Mouse (Mus musculus) myocyte (in vitro differentiated cells): ENCODE results near the gene Gipr. TPM values are rescaled to one million over a fixed set of nuclear protein-coding genes. Genes with fewer than 3 reads are reported as not detected.
"Not testable (repeated sequence)": the region's sequence is repeated elsewhere in the genome, so short reads cannot be mapped to it uniquely, and the experiment has no call there.

Source experiments
- H3K27me3 ChIP-seq: one replicate; pipeline ENCODE4 v1.6.1; 2011; ENCODE audit not compliant: control insufficient read depth, insufficient read depth, insufficient read length
- H3K36me3 ChIP-seq: one replicate; pipeline ENCODE4 v1.6.1; 2011; ENCODE audit not compliant: control insufficient read depth, insufficient read depth
- H3K4me2 ChIP-seq: one replicate; pipeline ENCODE4 v1.6.1; 2011; ENCODE audit warnings: low read depth, control low read depth
- H3K4me3 ChIP-seq: one replicate; pipeline ENCODE4 v1.5.1; 2011; ENCODE audit warnings: mild to moderate bottlenecking, control low read depth, moderate library complexity
- H3K79me2 ChIP-seq: one replicate; pipeline ENCODE4 v1.6.1; 2011; ENCODE audit not compliant: control insufficient read depth, insufficient read depth
- H3ac ChIP-seq: one replicate; pipeline ENCODE4 v1.6.1; 2011; ENCODE audit not compliant: control insufficient read depth, insufficient read length
- E2F4 ChIP-seq: IDR thresholded peaks from one replicate; pipeline ENCODE4 v1.6.1; 2011; ENCODE audit warnings: mild to moderate bottlenecking, control low read depth, moderate library complexity; ENCODE audit not compliant: insufficient read depth
- MAX ChIP-seq: IDR thresholded peaks from one replicate; pipeline ENCODE4 v1.6.1; 2011; ENCODE audit warnings: low read depth, mild to moderate bottlenecking, control low read depth
- MYOD1 ChIP-seq, 3 experiments: IDR thresholded peaks; one replicate each; pipeline ENCODE4 v1.6.1; 2011; ENCODE audit warnings: control low read depth in 2 of 3, low read depth in 2 of 3, mild to moderate bottlenecking in 2 of 3, moderate library complexity in 1 of 3; ENCODE audit not compliant: insufficient read length in 2 of 3, control insufficient read depth in 1 of 3
- MYOG ChIP-seq, 3 experiments: IDR thresholded peaks; one replicate each; pipeline ENCODE4 v1.6.1; 2011; ENCODE audit warnings: control low read depth in 2 of 3, low read depth in 2 of 3, mild to moderate bottlenecking in 2 of 3; ENCODE audit not compliant: insufficient read length in 2 of 3, control insufficient read depth in 1 of 3, insufficient read depth in 1 of 3
- POLR2A ChIP-seq: IDR thresholded peaks from one replicate; pipeline ENCODE4 v1.6.1; 2011; ENCODE audit warnings: low read depth, mild to moderate bottlenecking, control low read depth, moderate library complexity; ENCODE audit not compliant: insufficient read length
- POLR2AphosphoS2 ChIP-seq: IDR thresholded peaks from one replicate; pipeline ENCODE4 v1.6.1; 2011; ENCODE audit warnings: low read depth, control low read depth; ENCODE audit not compliant: insufficient read length
- REST ChIP-seq: IDR thresholded peaks from one replicate; pipeline ENCODE4 v1.6.1; 2011; ENCODE audit warnings: mild to moderate bottlenecking, control low read depth, moderate library complexity; ENCODE audit not compliant: insufficient read depth, insufficient read length
- SRF ChIP-seq: IDR thresholded peaks from one replicate; pipeline ENCODE4 v1.6.1; 2011; ENCODE audit warnings: low read depth; ENCODE audit not compliant: control insufficient read depth, insufficient read length
- TCF12 ChIP-seq: IDR thresholded peaks from one replicate; pipeline ENCODE4 v1.6.1; 2011; ENCODE audit warnings: mild to moderate bottlenecking, control low read depth; ENCODE audit not compliant: poor library complexity, insufficient read depth, severe bottlenecking
- TCF3 ChIP-seq: IDR thresholded peaks from one replicate; pipeline ENCODE4 v1.6.1; 2011; ENCODE audit warnings: low read depth, control low read depth; ENCODE audit not compliant: insufficient read length
- USF1 ChIP-seq: IDR thresholded peaks from one replicate; pipeline ENCODE4 v1.6.1; 2011; ENCODE audit warnings: low read depth, mild to moderate bottlenecking, control low read depth, moderate library complexity
- polyA plus RNA-seq: library from polyadenylated mRNA; unstranded; fragments of >200 nt; fragmentation: generic; extraction: Trizol; gene quantifications from one replicate; pipeline ENCODE4 v1.2.1, GENCODE M21; 2012; ENCODE audit warnings: missing spikeins

The Gipr gene
- polyA plus RNA-seq, 1 experiment, result 0.48 TPM

DNA sequence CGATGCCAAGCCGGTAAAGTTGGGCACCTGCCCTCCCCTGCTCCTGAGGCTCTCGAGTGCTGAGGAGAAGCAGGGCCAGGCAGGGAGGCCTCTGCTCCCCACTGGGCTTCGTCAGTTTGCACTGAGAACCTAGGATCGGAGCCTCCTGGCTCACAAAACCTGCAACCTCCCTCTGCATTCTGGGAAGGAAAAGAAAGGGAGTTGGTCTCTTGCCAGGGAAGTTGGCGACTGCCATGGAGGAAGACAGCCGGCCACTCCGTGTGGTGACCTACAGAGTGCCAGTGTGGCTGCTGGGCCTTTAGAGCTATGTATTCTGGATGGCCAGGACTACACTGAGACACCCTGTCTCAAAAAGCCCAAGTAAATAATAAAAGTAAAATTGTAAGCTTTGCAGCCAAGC, 11.1 kb downstream of the Gipr start:
- Histone ChIP-seq H3ac (no peak overlapping the region), H3K36me3 (peaks cover 6% of the 10 kb centered on the region), H3K27me3 (no peaks in the 10 kb centered on the region), H3K4me3 (no peak overlapping the region), H3K79me2 (peaks cover 17% of the 10 kb centered on the region), H3K4me2 (no peak overlapping the region)
- TF ChIP-seq MAX, result no peak
- no peak for TF ChIP-seq TCF12
- TF ChIP-seq MYOG (IDR thresholded peaks at IDR 0.05; ENCODE audit: control insufficient read depth in 1 of 3, insufficient read depth in 1 of 3, insufficient read length in 2 of 3, low read depth in 2 of 3), result no peak

DNA sequence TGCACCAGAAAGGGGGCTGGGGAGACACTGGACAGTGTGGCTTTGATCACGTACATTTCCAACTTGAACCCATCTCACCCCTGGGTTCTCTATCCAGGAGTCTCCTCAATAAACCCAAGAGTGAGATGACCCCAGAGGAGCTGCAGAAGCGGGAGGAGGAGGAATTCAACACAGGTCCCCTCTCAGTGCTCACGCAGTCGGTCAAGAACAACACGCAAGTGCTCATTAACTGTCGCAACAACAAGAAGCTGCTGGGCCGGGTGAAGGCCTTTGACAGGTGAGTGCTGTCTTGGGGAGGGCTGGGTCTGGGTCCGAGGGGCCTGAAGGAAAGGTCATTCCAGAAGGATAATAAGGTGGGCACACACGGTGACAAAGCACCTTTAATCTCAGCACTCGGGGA, 14.8 kb downstream of the Gipr start:
- not testable (repeated sequence) for H3K4me3 ChIP-seq, H3K36me3 ChIP-seq, H3K4me2 ChIP-seq, H3ac ChIP-seq, H3K27me3 ChIP-seq
- peaks cover 17% of the 10 kb centered on the region for H3K79me2 ChIP-seq

DNA sequence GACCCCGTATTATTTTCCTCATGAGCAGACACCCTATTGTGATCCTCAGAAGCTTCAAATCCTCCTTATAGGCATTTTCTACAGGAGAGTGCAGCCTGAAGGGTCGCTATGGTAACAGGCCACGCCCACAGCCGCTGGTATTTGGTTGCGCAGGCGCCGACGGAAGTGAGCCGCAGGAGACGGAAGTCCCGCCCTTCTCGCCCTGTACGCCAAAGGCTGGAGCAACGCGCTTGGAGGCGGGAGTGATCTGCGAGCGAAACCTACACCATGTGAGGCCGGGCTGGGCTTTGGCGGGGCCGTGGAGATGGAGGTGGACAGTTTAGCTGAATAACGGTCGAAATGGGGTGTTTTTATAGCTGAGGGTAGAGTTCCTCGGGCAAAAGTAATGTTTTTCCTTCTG, 16.3 kb downstream of the Gipr start, which contains the start of gene Snrpd2:
Gene Snrpd2 (plus strand): TSS at position 97 of the 400 bp plus-strand sequence.
- peak; percentile 90 for TF ChIP-seq POLR2A
- peak; percentile 82 for TF ChIP-seq POLR2AphosphoS2
- TF ChIP-seq MYOD1 (IDR thresholded peaks at IDR 0.05; ENCODE audit: control insufficient read depth in 1 of 3, insufficient read length in 2 of 3, low read depth in 2 of 3), result no peak
- peak; percentile 30 for TF ChIP-seq E2F4
- Histone ChIP-seq H3K4me3 (peak within 1 kb of the TSS; percentile 79), H3K79me2 (peaks cover 17% of the 10 kb centered on the region), H3K27me3 (no peaks in the 10 kb centered on the region), H3K4me2 (peak within 1 kb of the TSS; percentile 95), H3ac (peak within 1 kb of the TSS; percentile 47), H3K36me3 (peaks cover 6% of the 10 kb centered on the region)

GRCm38 (mm10) chr7:19148875-19149541, 16.9 kb downstream of the Gipr start, which contains the start of gene Qpctl:
Qpctl (minus strand) TSS chr7:19149291.
- H3K4me3 ChIP-seq, result peak within 1 kb of the TSS; percentile 79
- TF ChIP-seq POLR2AphosphoS2 (no peak), REST (no peak), MYOD1 (IDR thresholded peaks at IDR 0.05; ENCODE audit: control insufficient read depth in 1 of 3, insufficient read length in 2 of 3, low read depth in 2 of 3) (peak in 2 of 3 experiments; percentile 51 to 72), USF1 (no peak), POLR2A (peak; percentile 76), MAX (no peak), MYOG (IDR thresholded peaks at IDR 0.05; ENCODE audit: control insufficient read depth in 1 of 3, insufficient read depth in 1 of 3, insufficient read length in 2 of 3, low read depth in 2 of 3) (peak in 2 of 3 experiments; percentile 59 to 79), TCF3 (no peak)
- peak within 1 kb of the TSS; percentile 47 for H3ac ChIP-seq
- peaks cover 17% of the 10 kb centered on the region for H3K79me2 ChIP-seq
- no peaks in the 10 kb centered on the region for H3K27me3 ChIP-seq
- peaks cover 4% of the 10 kb centered on the region for H3K36me3 ChIP-seq
- H3K4me2 ChIP-seq, result peak within 1 kb of the TSS; percentile 95

- Histone ChIP-seq H3K79me2 (peaks cover 17% of the 10 kb centered on the region), H3K4me3 (peak overlapping the region; percentile 79), H3ac (peak overlapping the region; percentile 47), H3K27me3 (no peaks in the 10 kb centered on the region), H3K4me2 (peak overlapping the region; percentile 95), H3K36me3 (no peaks in the 10 kb centered on the region)
- TF ChIP-seq SRF (no peak), POLR2AphosphoS2 (no peak)
Measured at GRCm38 (mm10) chr7:19148180-19148874, 17.6 kb downstream of the Gipr start.

GRCm38 (mm10) chr7:19147497-19148045, 18.4 kb downstream of the Gipr start:
- peaks cover 17% of the 10 kb centered on the region for H3K79me2 ChIP-seq
- H3K4me2 ChIP-seq, result peak overlapping the region; percentile 95
- no peaks in the 10 kb centered on the region for H3K36me3 ChIP-seq
- peak overlapping the region; percentile 79 for H3K4me3 ChIP-seq
- H3ac ChIP-seq, result no peak overlapping the region
- TF ChIP-seq POLR2A, result no peak
- TF ChIP-seq MYOG (IDR thresholded peaks at IDR 0.05; ENCODE audit: control insufficient read depth in 1 of 3, insufficient read depth in 1 of 3, insufficient read length in 2 of 3, low read depth in 2 of 3), result no peak
- TF ChIP-seq TCF12, result no peak
- no peak for TF ChIP-seq E2F4
- no peak for TF ChIP-seq USF1
- H3K27me3 ChIP-seq, result no peaks in the 10 kb centered on the region
